Mouse (Mus musculus): ENCODE data around the gene I0C0044D17Rik.

- TF ChIP-seq CTCF (IDR thresholded peaks at IDR 0.05) = no peak
- no peak for TF ChIP-seq EP300 (IDR thresholded peaks at IDR 0.05; ENCODE audit: insufficient read depth, low read depth, low read length)
Measured at GRCm38 (mm10) chr4:98816807-98817183, 6.8 kb downstream of the I0C0044D17Rik start.
